Mouse (Mus musculus) liver, embryonic 14.5 days (tissue): ENCODE measurements at regions not wholly inside any gene's neighbourhood (a gene's known extent, or its start where the extent isn't known, plus 50 kb on each side); places are given as distances from the start of the nearest gene placed in this dataset.

Source experiments
- ATAC-seq: fragments of 200-750 bp; cut with Nextera tagmentation; 2 replicates; pipeline ENCODE4 v1.8.0; 2017; ENCODE audit warnings: moderate number of reproducible peaks, mild to moderate bottlenecking, moderate library complexity; ENCODE audit not compliant: insufficient read depth
- DNase-seq, 3 experiments: peaks; one replicate each; pipeline ENCODE4 v3.0.0-alpha.2; 2012 to 2013; ENCODE audit warnings: low read depth in 3 of 3, low spot score in 3 of 3
- H3K27ac ChIP-seq: fragments of 300-500 bp; sonication (generic); 2 replicates; pipeline ENCODE4 v1.5.1; 2014; ENCODE audit warnings: moderate library complexity, mild to moderate bottlenecking, control low read depth, inconsistent platforms
- H3K27me3 ChIP-seq: fragments of 300-500 bp; sonication (generic); 2 replicates; pipeline ENCODE4 v1.6.1; 2014; ENCODE audit warnings: mild to moderate bottlenecking, low read length, moderate library complexity; ENCODE audit not compliant: control insufficient read depth, insufficient read depth
- H3K36me3 ChIP-seq: fragments of 300-500 bp; sonication (generic); replicated peaks from 2 replicates; pipeline ENCODE4 v1.6.1; 2014; ENCODE audit warnings: low read depth; ENCODE audit not compliant: control insufficient read depth, insufficient read depth
- H3K4me1 ChIP-seq, 2 experiments: fragments of 200-500 bp in 1 of 2; fragments of 300-500 bp in 1 of 2; sonication (generic) in 1 of 2; replicated peaks; 2 replicates each; pipeline ENCODE4 v1.6.1; 2012 to 2014; ENCODE audit warnings: antibody characterized with exemption in 1 of 2, inconsistent platforms in 1 of 2, low read length in 1 of 2; ENCODE audit not compliant: control insufficient read depth in 2 of 2, insufficient read depth in 2 of 2
- H3K4me2 ChIP-seq: fragments of 300-500 bp; sonication (generic); 2 replicates; pipeline ENCODE4 v1.6.1; 2014; ENCODE audit warnings: low read depth, mild to moderate bottlenecking, control low read depth, moderate library complexity
- H3K4me3 ChIP-seq, 2 experiments: fragments of 200-500 bp in 1 of 2; fragments of 300-500 bp in 1 of 2; sonication (generic) in 1 of 2; 2 replicates each; pipeline ENCODE4 v1.5.1; 2012 to 2014; ENCODE audit warnings: low read depth in 2 of 2, low read length in 2 of 2, mild to moderate bottlenecking in 2 of 2, control low read depth in 1 of 2, inconsistent platforms in 1 of 2, moderate library complexity in 1 of 2; ENCODE audit not compliant: insufficient read depth in 1 of 2
- H3K9ac ChIP-seq: fragments of 300-500 bp; sonication (generic); replicated peaks from 2 replicates; pipeline ENCODE4 v1.6.1; 2014; ENCODE audit warnings: mild to moderate bottlenecking, control low read depth, moderate library complexity
- H3K9me3 ChIP-seq: fragments of 300-500 bp; sonication (generic); 2 replicates; pipeline ENCODE4 v1.6.1; 2016; ENCODE audit warnings: low read length, mixed read lengths; ENCODE audit not compliant: control insufficient read depth
- CTCF ChIP-seq: IDR thresholded peaks from 2 replicates; pipeline ENCODE4 v1.5.1; 2016; ENCODE audit warnings: antibody characterized with exemption, low read depth, control low read depth
- EP300 ChIP-seq: IDR thresholded peaks from 2 replicates; pipeline ENCODE4 v1.6.1; 2016; ENCODE audit warnings: antibody characterized with exemption, low read depth
- WGBS: fragments of 180-500 bp; shearing (Covaris S2); extraction: QIAGEN DNeasy Blood & Tissue Kit; methylation state at CpG from one replicate; pipeline ENCODE4 v1.1.7; 2014; ENCODE audit not compliant: insufficient replicate concordance; 5-methylcytosine and 5-hydroxymethylcytosine counted together

DNA sequence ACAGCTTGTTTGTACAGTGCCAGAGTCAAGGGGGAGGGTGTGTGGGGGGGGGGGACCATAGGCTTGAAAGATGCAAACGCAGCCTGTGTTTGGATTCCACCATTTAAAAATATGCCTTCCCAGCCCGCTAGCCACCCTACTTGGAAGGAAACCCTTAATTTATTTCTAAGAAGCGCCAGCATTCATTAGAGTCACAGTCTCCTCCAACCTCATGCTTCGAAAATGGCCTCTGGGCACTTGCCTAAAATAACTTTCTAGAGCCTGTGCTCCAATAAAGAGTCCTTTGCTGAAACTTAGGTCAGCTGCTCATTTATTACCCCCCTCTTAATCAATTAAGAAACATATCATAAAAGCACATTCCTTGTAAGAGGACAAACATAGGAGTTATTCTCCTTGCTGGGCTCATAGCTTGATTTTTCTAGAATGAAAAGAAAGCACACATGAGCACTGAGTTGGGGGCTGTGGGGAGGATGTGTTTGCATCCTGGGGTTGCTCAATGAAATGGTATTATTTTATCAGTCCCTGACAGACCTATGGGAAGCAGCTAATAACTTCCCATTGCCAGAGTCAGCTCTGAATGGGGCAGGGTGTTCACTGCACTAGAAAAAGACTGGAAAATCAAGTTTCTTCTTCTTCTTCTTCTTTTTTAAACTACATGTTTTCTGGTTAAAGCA lies 57.4 kb downstream of the H2al2a start:
- no peak overlapping the region for H3K27ac ChIP-seq
- WGBS = 63% methylated on average over 4 of the region's 4 CpGs
- H3K36me3 ChIP-seq = no peaks in the 10 kb centered on the region
- no peaks in the 10 kb centered on the region for H3K27me3 ChIP-seq
- TF ChIP-seq EP300 (no peak), CTCF (no peak)
- H3K4me2 ChIP-seq = no peak overlapping the region
- no peaks in the 10 kb centered on the region for H3K9me3 ChIP-seq
- H3K4me3 ChIP-seq = no peak overlapping the region
- DNase-seq = no peak
- no peak overlapping the region for H3K9ac ChIP-seq
- H3K4me1 ChIP-seq = no peaks in the 10 kb centered on the region
- no peak for ATAC-seq

DNA sequence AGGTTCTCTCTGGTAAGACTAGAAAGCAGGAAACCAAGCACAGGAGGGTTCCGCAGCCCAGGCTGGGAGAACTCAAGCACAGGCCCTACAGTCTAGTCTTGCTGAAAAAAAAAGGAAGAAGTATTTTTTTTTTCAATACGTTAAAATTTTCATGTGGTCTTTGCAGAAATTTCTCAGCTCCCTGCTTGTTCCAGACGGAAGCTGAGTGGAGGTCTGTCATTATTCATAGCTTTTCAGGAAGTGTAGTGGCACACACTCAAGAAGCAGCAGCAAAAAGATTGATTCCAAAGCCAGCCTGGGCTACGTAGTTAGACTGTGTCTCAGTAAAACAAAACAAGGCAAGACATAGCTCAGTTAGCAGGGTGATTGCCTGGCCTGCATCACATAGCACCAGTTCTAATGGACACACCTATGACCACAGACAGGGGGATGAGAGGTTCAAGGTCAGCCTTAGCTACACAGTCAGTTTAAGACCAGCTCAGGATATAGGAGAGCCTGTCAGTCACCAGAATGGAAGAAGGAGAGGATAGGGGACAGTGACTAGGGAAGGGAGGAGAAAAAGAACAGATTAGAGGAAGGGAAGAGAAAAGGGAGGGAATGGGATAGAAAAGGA lies 60.1 kb downstream of the H2al2a start:
- WGBS = 26% methylated on average over 4 of the region's 4 CpGs
- Histone ChIP-seq H3K36me3 (no peaks in the 10 kb centered on the region), H3K4me2 (no peak overlapping the region), H3K27ac (no peak overlapping the region), H3K4me1 (no peaks in the 10 kb centered on the region; a peak in 1 of 4 replicates), H3K27me3 (no peaks in the 10 kb centered on the region), H3K9ac (no peak overlapping the region), H3K9me3 (no peaks in the 10 kb centered on the region), H3K4me3 (no peak overlapping the region)
- ATAC-seq = no peak
- DNase-seq = no peak
- TF ChIP-seq CTCF (no peak), EP300 (no peak)

DNA sequence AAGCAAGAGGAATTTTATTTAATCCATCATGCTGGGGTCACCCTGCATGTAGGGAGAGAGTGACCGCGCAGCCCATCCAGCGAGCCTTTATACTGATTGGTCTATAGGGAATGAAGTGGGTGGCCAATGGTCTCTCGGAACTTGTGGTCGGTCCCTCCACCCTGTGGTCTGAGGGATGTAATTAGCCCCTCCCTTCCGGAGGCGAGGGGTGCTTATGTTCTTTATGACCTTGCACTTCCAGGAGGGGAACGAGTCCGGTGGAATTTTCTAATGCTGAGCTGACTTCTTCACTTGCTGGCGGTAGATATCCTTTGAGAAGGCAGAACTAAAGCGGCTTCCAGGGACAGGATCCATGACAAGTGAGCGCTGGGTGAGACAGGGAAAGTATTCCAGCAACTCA lies 60.8 kb downstream of the H2al2a start:
- Histone ChIP-seq H3K36me3 (no peaks in the 10 kb centered on the region), H3K4me1 (no peaks in the 10 kb centered on the region; a peak in 1 of 4 replicates), H3K27ac (no peak overlapping the region), H3K4me3 (no peak overlapping the region), H3K4me2 (no peak overlapping the region), H3K27me3 (no peaks in the 10 kb centered on the region), H3K9me3 (no peaks in the 10 kb centered on the region), H3K9ac (no peak overlapping the region)
- TF ChIP-seq CTCF (no peak), EP300 (no peak)
- no peak for ATAC-seq
- DNase-seq = no peak
- WGBS = 63% methylated on average over 12 of the region's 12 CpGs

DNA sequence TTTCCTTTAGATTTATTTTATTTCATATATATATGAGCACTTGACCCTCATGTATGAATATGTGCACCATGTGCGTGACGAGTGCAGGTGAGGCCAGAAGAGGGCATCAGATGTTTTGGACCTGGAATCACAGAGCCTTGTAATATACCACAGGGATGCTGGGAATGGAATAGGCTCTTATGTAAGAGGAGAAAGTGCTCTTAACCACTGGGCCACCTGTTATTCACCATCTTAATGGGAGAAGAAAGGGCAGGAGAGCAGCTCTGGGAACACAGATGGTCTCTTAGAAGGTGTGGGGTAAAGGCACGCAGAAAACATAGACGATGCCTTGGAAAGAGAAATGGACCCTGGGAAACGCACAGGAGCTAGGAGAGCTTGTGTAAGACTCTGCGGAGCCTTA lies 61.3 kb downstream of the H2al2a start:
- Histone ChIP-seq H3K36me3 (no peaks in the 10 kb centered on the region), H3K27ac (no peak overlapping the region), H3K4me3 (no peak overlapping the region), H3K27me3 (no peaks in the 10 kb centered on the region), H3K4me2 (no peak overlapping the region), H3K4me1 (no peaks in the 10 kb centered on the region; a peak in 1 of 4 replicates), H3K9me3 (no peaks in the 10 kb centered on the region), H3K9ac (no peak overlapping the region)
- 71% methylated on average over 6 of the region's 6 CpGs for WGBS
- DNase-seq = no peak
- TF ChIP-seq EP300 (no peak), CTCF (no peak)
- no peak for ATAC-seq

GRCm38 (mm10) chr2:17934610-17935009 lies 62.1 kb downstream of the H2al2a start:
- H3K27ac ChIP-seq = no peak overlapping the region
- no peaks in the 10 kb centered on the region for H3K36me3 ChIP-seq
- no peak overlapping the region for H3K9ac ChIP-seq
- DNase-seq (no peak), ATAC-seq (no peak)
- no peak overlapping the region for H3K4me3 ChIP-seq
- 73% methylated on average over 10 of the region's 10 CpGs for WGBS
- no peaks in the 10 kb centered on the region for H3K27me3 ChIP-seq
- no peaks in the 10 kb centered on the region for H3K9me3 ChIP-seq
- H3K4me2 ChIP-seq = no peak overlapping the region
- TF ChIP-seq CTCF (no peak), EP300 (no peak)
- H3K4me1 ChIP-seq = no peaks in the 10 kb centered on the region; a peak in 1 of 4 replicates
